Mouse (Mus musculus): ENCODE data around the gene Zzef1. TPM values are rescaled to one million over a fixed set of nuclear protein-coding genes. Genes with fewer than 3 reads are reported as not detected.

Gene Zzef1
- polyA plus RNA-seq, 1 experiment from 2014 or later, result 12.1 TPM

GRCm38 (mm10) chr11:72952697-72953096 is 156.7 kb downstream of the Zzef1 start:
- 0 out of 2 replicates have a peak, but pooled peaks cover 7% of the 10 kb centered on the region for H3K9me3 ChIP-seq
- H3K36me3 ChIP-seq (replicated peaks), result no peaks in the 10 kb centered on the region
- H3K9ac ChIP-seq, result no peak overlapping the region
- no peak overlapping the region for H3K4me3 ChIP-seq (replicated peaks)
- H3K27me3 ChIP-seq, result peaks cover 6% of the 10 kb centered on the region; the same call in 1 of the 2 replicates
- H3K4me1 ChIP-seq, result peaks cover 3% of the 10 kb centered on the region; the same call in 1 of the 2 replicates
- H3K4me2 ChIP-seq, result no peak overlapping the region
- ATAC-seq (ENCODE audit: low FRiP score), result no peak
- WGBS, result 87% methylated on average over 6 of the region's 6 CpGs
- no peak overlapping the region for H3K27ac ChIP-seq

- no peaks in the 10 kb centered on the region for H3K4me1 ChIP-seq
- 81% methylated on average over 1 of the region's 1 CpGs for WGBS
- no peak for ATAC-seq (ENCODE audit: low FRiP score)
- no peak overlapping the region for H3K4me2 ChIP-seq
- H3K36me3 ChIP-seq (replicated peaks), result no peaks in the 10 kb centered on the region
- H3K27me3 ChIP-seq, result peaks cover 6% of the 10 kb centered on the region; the same call in 1 of the 2 replicates
- H3K9me3 ChIP-seq, result 0 out of 2 replicates have a peak, but pooled peaks cover 7% of the 10 kb centered on the region
- no peak overlapping the region for H3K4me3 ChIP-seq (replicated peaks)
- H3K27ac ChIP-seq, result no peak overlapping the region
- no peak overlapping the region for H3K9ac ChIP-seq
These were observed 157.1 kb downstream of the Zzef1 start for GRCm38 (mm10) chr11:72953116-72953439.

- H3K27me3 ChIP-seq, result peaks cover 6% of the 10 kb centered on the region; the same call in 1 of the 2 replicates
- no peak overlapping the region for H3K4me3 ChIP-seq (replicated peaks)
- H3K4me2 ChIP-seq, result no peak overlapping the region
- no peaks in the 10 kb centered on the region for H3K4me1 ChIP-seq
- no peak overlapping the region; the same call in 1 of the 2 replicates for H3K9ac ChIP-seq
- H3K36me3 ChIP-seq (replicated peaks), result no peaks in the 10 kb centered on the region
- 96% methylated on average over 4 of the region's 4 CpGs for WGBS
- H3K27ac ChIP-seq, result no peak overlapping the region
- H3K9me3 ChIP-seq, result 0 out of 2 replicates have a peak, but pooled peaks cover 7% of the 10 kb centered on the region
- ATAC-seq (ENCODE audit: low FRiP score), result no peak
These were observed 157.6 kb downstream of the Zzef1 start for GRCm38 (mm10) chr11:72953440-72954151.

- Histone ChIP-seq H3K27ac (no peak overlapping the region), H3K4me2 (no peak overlapping the region), H3K4me1 (no peaks in the 10 kb centered on the region), H3K27me3 (peaks cover 10% of the 10 kb centered on the region), H3K9ac (no peak overlapping the region), H3K4me3 (replicated peaks) (no peak overlapping the region), H3K36me3 (replicated peaks) (no peaks in the 10 kb centered on the region), H3K9me3 (0 out of 2 replicates have a peak, but pooled peaks cover 7% of the 10 kb centered on the region)
- ATAC-seq (ENCODE audit: low FRiP score), result no peak
- 90% methylated on average over 4 of the region's 4 CpGs for WGBS
These were observed 158.2 kb downstream of the Zzef1 start for GRCm38 (mm10) chr11:72954216-72954615.

- WGBS, result 84% methylated on average over 5 of the region's 5 CpGs
These were observed 159.4 kb downstream of the Zzef1 start for GRCm38 (mm10) chr11:72955339-72955974.

GRCm38 (mm10) chr11:72957318-72957717 is 161.3 kb downstream of the Zzef1 start:
- H3K9me3 ChIP-seq, result no peaks in the 10 kb centered on the region
- H3K36me3 ChIP-seq (replicated peaks), result no peaks in the 10 kb centered on the region
- no peak overlapping the region for H3K9ac ChIP-seq
- no peak for ATAC-seq (ENCODE audit: low FRiP score)
- peaks cover 11% of the 10 kb centered on the region; the same call in 1 of the 2 replicates for H3K4me1 ChIP-seq
- H3K4me3 ChIP-seq (replicated peaks), result no peak overlapping the region
- H3K27me3 ChIP-seq, result peaks cover 41% of the 10 kb centered on the region
- no peak overlapping the region for H3K27ac ChIP-seq
- no peak overlapping the region for H3K4me2 ChIP-seq
- WGBS, result 73% methylated on average over 2 of the region's 2 CpGs

More at GRCm38 (mm10) chr11:72955339-72955974, 159.4 kb downstream of the Zzef1 start:
- 0 out of 2 replicates have a peak, but pooled peaks cover 1% of the 10 kb centered on the region for H3K4me1 ChIP-seq
- no peak for ATAC-seq (ENCODE audit: low FRiP score)
- H3K4me2 ChIP-seq, result no peak overlapping the region
- no peaks in the 10 kb centered on the region for H3K36me3 ChIP-seq (replicated peaks)
- H3K9ac ChIP-seq, result no peak overlapping the region
- no peak overlapping the region for H3K27ac ChIP-seq
- peaks cover 23% of the 10 kb centered on the region for H3K27me3 ChIP-seq
- no peaks in the 10 kb centered on the region for H3K9me3 ChIP-seq
- no peak overlapping the region for H3K4me3 ChIP-seq (replicated peaks)

- WGBS, result 17% methylated on average over 15 of the region's 15 CpGs
- no peaks in the 10 kb centered on the region for H3K36me3 ChIP-seq (replicated peaks)
- no peak overlapping the region for H3K27ac ChIP-seq
- no peak for ATAC-seq (ENCODE audit: low FRiP score)
- no peak overlapping the region for H3K9ac ChIP-seq
- H3K4me2 ChIP-seq, result no peak overlapping the region
- peaks cover 57% of the 10 kb centered on the region for H3K27me3 ChIP-seq
- no peak overlapping the region for H3K4me3 ChIP-seq (replicated peaks)
- peaks cover 11% of the 10 kb centered on the region; the same call in 1 of the 2 replicates for H3K4me1 ChIP-seq
- H3K9me3 ChIP-seq, result no peaks in the 10 kb centered on the region
These were observed 164.1 kb downstream of the Zzef1 start for GRCm38 (mm10) chr11:72959924-72960679.

GRCm38 (mm10) chr11:72960723-72961071 is 164.7 kb downstream of the Zzef1 start:
- 3% methylated on average over 15 of the region's 15 CpGs for WGBS
- Histone ChIP-seq H3K4me1 (peaks cover 11% of the 10 kb centered on the region; the same call in 1 of the 2 replicates), H3K9ac (no peak overlapping the region), H3K4me3 (replicated peaks) (peak overlapping the region; percentile 35), H3K27ac (no peak overlapping the region), H3K9me3 (no peaks in the 10 kb centered on the region), H3K4me2 (peak overlapping the region; percentile 49), H3K36me3 (replicated peaks) (no peaks in the 10 kb centered on the region), H3K27me3 (peaks cover 57% of the 10 kb centered on the region)
- no peak for ATAC-seq (ENCODE audit: low FRiP score)

GRCm38 (mm10) chr11:72961072-72961980 is 165.3 kb downstream of the Zzef1 start, which contains the start of gene Atp2a3:
Atp2a3 (plus strand) TSS chr11:72961169.
- Histone ChIP-seq H3K4me3 (replicated peaks) (peak within 1 kb of the TSS; percentile 35), H3K4me1 (peaks cover 11% of the 10 kb centered on the region; the same call in 1 of the 2 replicates), H3K9me3 (no peaks in the 10 kb centered on the region), H3K36me3 (replicated peaks) (no peaks in the 10 kb centered on the region), H3K27me3 (peaks cover 57% of the 10 kb centered on the region), H3K9ac (no peak within 1 kb of the TSS), H3K4me2 (peak within 1 kb of the TSS; percentile 49), H3K27ac (no peak within 1 kb of the TSS)
- no peak for ATAC-seq (ENCODE audit: low FRiP score)
- 5% methylated on average over 69 of the region's 70 CpGs for WGBS

GRCm38 (mm10) chr11:72962378-72962777 is 166.4 kb downstream of the Zzef1 start:
- Histone ChIP-seq H3K9me3 (no peaks in the 10 kb centered on the region), H3K4me3 (replicated peaks) (no peak overlapping the region), H3K27me3 (peaks cover 53% of the 10 kb centered on the region), H3K4me2 (no peak overlapping the region), H3K27ac (no peak overlapping the region), H3K36me3 (replicated peaks) (no peaks in the 10 kb centered on the region), H3K4me1 (peaks cover 11% of the 10 kb centered on the region; the same call in 1 of the 2 replicates), H3K9ac (no peak overlapping the region)
- no peak for ATAC-seq (ENCODE audit: low FRiP score)
- WGBS, result 80% methylated on average over 2 of the region's 2 CpGs

- no peak overlapping the region for H3K4me2 ChIP-seq
- H3K4me1 ChIP-seq, result peaks cover 11% of the 10 kb centered on the region; the same call in 1 of the 2 replicates
These were observed 167.2 kb downstream of the Zzef1 start for GRCm38 (mm10) chr11:72963058-72963788.

More at GRCm38 (mm10) chr11:72963058-72963788, 167.2 kb downstream of the Zzef1 start:
- 51% methylated on average over 7 of the region's 7 CpGs for WGBS
- Histone ChIP-seq H3K27me3 (peaks cover 52% of the 10 kb centered on the region), H3K36me3 (replicated peaks) (no peaks in the 10 kb centered on the region), H3K4me3 (replicated peaks) (no peak overlapping the region), H3K9ac (no peak overlapping the region), H3K27ac (no peak overlapping the region), H3K9me3 (no peaks in the 10 kb centered on the region)
- ATAC-seq (ENCODE audit: low FRiP score), result no peak

Measured in forebrain, embryonic 12.5 days (tissue).